ENCODE assay signal across 9 mouse cellular contexts in genomic region chr2:73053791-73054490, GRCm38 (mm10).
DNase-seq lines count a peak whose midpoint lies in the region; ATAC-seq and TF ChIP-seq lines count a peak whose summit lies in the region.
"Had no signal": no experiment of that assay in that cellular context is flagged by ENCODE, and none has a peak within 500 bp of the region (broad histone marks: within the 10 kb centered on the region; RNA-seq: fewer than 3 reads in every experiment).

No protein-coding gene starts in this region.

- TF ChIP-seq POLR2A in heart, adult 2 months (IDR thresholded peaks at IDR 0.05; ENCODE audit: insufficient read depth, low read depth, low read length): no peak

- H3K9me3 ChIP-seq in hindbrain, embryonic 10.5 days: peaks cover 9% of the 10 kb centered on the region; the same call in 1 of the 2 replicates

- no peaks in the 10 kb centered on the region for H3K27me3 ChIP-seq in heart, adult 2 months (ENCODE audit: control insufficient read depth, insufficient read depth, low read length)
- H3K27me3 ChIP-seq in hindbrain, embryonic 10.5 days (ENCODE audit: insufficient read depth, poor library complexity, severe bottlenecking): no peaks in the 10 kb centered on the region

- no peak overlapping the region for H3K27ac ChIP-seq in heart, adult 2 months
- H3K27ac ChIP-seq in hindbrain, embryonic 10.5 days: no peak overlapping the region

- 75% methylated on average over 9 of the region's 9 CpGs for whole genome bisulfite sequencing in heart, adult 2 months
- 87% methylated on average over 9 of the region's 9 CpGs for WGBS in hindbrain, embryonic 10.5 days

- no peaks in the 10 kb centered on the region for H3K36me3 ChIP-seq in heart, adult 2 months (ENCODE audit: control insufficient read depth, insufficient read depth, low read length)
- no peaks in the 10 kb centered on the region for H3K36me3 ChIP-seq in hindbrain, embryonic 10.5 days

- H3K79me2 ChIP-seq in heart, adult 2 months (replicated peaks; ENCODE audit: control insufficient read depth, insufficient read depth, low read length): no peaks in the 10 kb centered on the region

- no peak overlapping the region for H3K4me3 ChIP-seq in heart, adult 2 months
- H3K4me3 ChIP-seq in hindbrain, embryonic 10.5 days: no peak overlapping the region

- ATAC-seq in hematopoietic stem cell, adult 5-6 weeks (replicated peaks in 1 of 2; ENCODE audit: insufficient read depth in 1 of 2, low FRiP score in 2 of 2, low TSS enrichment in 1 of 2, low read depth in 1 of 2, poor library complexity in 2 of 2, severe bottlenecking in 2 of 2): peak; percentile 85 to 94
- no peak for ATAC-seq in erythroblast, adult 5-6 weeks (replicated peaks; ENCODE audit: low FRiP score, poor library complexity, severe bottlenecking)

- H3K9ac ChIP-seq in heart, adult 2 months (ENCODE audit: low read depth, low read length): no peak overlapping the region

- peak; percentile 46 to 73 for DNase-seq in heart, adult 2 months
- no peak for DNase-seq in heart, postnatal 4 days
- peak; percentile 18 to 45 for DNase-seq in CD8-positive naive resting alpha-beta T cell, adult 2 months (ENCODE audit: low read depth in 2 of 2, low spot score in 2 of 2)
- peak; percentile 52 for DNase-seq in naive thymus-derived CD4-positive, alpha-beta T cell, adult 2 months (ENCODE audit: low read depth)
- DNase-seq in ovary, postnatal 14 days (ENCODE audit: low spot score): no peak
- DNase-seq in hindbrain, embryonic 10.5 days (ENCODE audit: low spot score): no peak
- DNase-seq: kidney, adult 11 months had no signal

- H3K4me1 ChIP-seq in heart, adult 2 months (ENCODE audit: control insufficient read depth, insufficient read depth, low read length): no peaks in the 10 kb centered on the region; the same call in none of the 2 replicates
- H3K4me1 ChIP-seq in hindbrain, embryonic 10.5 days (replicated peaks): no peaks in the 10 kb centered on the region

- intact Hi-C loops in heart, adult 2 months (cut with DNase I): no loop called here

- no peak for TF ChIP-seq CTCF in heart, adult 2 months (IDR thresholded peaks at IDR 0.05)

- 0 out of 2 replicates have a peak, but pooled peaks have one; percentile 49 for TF ChIP-seq EP300 in heart, adult 2 months (IDR thresholded peaks at IDR 0.05; ENCODE audit: insufficient read depth, low read depth, low read length)

Comparison
In these comparisons a context has a peak if more than half of its experiments do, and no peak if none do; other contexts are left out.
1. DNase-seq: peak in heart, adult 2 months (2 of 2), CD8-positive naive resting alpha-beta T cell, adult 2 months (2 of 2) and naive thymus-derived CD4-positive, alpha-beta T cell, adult 2 months (single experiment); none in heart, postnatal 4 days (single experiment), ovary, postnatal 14 days (single experiment) and hindbrain, embryonic 10.5 days (single experiment).